Mouse (Mus musculus): ENCODE results near the gene Tbc1d30.
"Not testable (repeated sequence)": the region's sequence is repeated elsewhere in the genome, so short reads cannot be mapped to it uniquely, and the experiment has no call there.

Tbc1d30 gene

GRCm38 (mm10) chr10:121364801-121365564 lies 13.9 kb upstream of the Tbc1d30 start, which contains the start of gene Gns:
TSS of gene Gns (plus strand) at chr10:121365090.
- DNase-seq = peak; percentile 92

DNA sequence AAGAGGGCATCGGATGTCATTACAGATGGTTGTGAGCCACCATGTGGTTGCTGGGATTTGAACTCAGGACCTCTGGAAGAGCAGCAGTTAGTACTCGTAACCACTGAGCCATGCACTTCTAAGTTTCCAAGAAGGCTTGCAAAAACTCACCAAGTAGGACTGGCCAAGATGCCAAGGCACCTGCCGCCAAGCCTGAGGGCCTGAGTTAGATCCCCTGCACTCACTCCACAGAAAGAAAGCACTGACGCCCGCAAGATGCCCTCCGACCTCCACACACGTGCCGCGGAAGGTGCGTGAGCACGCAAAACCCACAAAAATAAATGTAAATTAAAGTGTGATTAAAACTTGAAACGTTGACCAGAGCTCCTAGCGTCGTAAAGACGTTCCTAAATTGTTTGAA lies 13.2 kb upstream of the Tbc1d30 start:
- no peak for DNase-seq

DNA sequence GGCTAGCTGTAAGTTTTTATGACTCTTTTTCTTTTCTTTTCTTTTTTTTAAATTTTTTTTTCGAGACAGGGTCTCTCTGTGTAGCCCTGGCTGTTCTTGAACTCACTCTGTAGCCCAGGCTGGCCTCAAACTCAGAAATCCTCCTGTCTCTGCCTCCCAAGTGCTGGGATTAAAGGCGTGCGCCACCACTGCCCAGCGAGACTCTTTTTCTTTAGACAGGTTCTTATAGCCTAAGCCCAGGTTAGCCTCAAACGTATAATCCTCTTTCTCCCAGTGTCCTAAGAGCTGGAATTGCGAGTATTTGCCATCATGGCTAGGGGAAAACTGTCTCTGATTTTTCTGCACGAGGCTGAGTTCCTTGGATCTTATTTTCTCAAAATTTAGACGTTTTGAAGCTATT lies 12.1 kb upstream of the Tbc1d30 start:
- no peak for DNase-seq

GRCm38 (mm10) chr10:121360358-121360757 lies 9.3 kb upstream of the Tbc1d30 start:
- no peak for DNase-seq

- DNase-seq = no peak
Observed at GRCm38 (mm10) chr10:121351692-121352290, 713 bp upstream of the Tbc1d30 start.

DNA sequence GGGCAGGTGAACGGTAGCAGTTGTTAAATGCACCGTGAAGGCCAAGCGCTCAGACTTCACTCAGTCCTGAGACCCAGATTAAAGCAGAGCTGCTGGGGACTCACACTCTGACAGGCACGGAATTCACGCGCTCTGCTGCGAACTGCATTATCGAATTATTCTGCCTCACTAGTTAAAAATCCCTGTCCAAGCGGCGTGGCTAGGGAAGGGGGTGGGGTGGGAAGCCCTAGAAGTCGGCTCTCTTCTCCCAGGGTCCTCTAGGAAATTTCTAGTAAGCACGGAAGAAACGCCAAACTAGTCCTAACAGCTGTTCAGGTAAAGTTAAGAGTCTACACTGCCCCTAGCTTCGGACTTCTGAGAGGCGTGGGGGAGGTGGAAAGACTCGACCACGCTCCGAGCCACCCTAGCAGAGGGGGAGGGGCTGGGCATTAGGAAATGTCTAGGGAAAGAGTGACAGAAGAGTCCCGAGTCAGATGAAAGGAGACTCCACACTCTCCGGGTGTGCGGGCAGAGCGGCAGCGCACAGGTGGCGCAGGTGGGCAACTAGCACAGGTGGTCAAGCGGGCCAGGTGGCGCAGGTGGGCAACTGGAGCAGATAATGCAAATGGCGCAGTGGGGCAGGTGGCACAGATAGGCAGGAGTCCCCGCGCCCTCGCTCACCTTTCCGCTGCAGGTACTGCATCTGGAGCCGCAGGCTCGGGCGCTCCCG lies 567 bp downstream of the Tbc1d30 start:
- DNase-seq = peak; percentile 25

- no peak for DNase-seq
Observed at GRCm38 (mm10) chr10:121349244-121349643, 1.8 kb downstream of the Tbc1d30 start.

- DNase-seq = no peak
Observed at GRCm38 (mm10) chr10:121343867-121344266, 7.2 kb downstream of the Tbc1d30 start.

DNA sequence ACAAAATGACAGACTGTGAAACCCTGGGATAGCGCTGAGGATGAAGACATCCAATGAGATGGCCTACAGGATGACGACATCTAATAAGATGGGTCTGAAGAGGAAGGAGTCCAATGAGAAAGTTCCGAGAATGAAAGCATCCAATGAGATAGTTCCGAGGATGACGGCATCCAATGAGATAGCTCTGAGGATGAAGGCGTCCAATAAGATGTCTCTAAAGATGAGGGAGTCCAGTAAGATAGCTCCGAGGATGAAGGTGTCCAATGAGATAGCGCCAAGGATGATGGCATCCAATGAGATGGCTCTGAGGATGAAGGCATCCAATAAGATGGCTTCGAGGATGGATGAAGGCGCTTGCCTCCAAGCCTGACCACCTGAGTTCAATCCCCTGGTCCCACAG lies 8.8 kb downstream of the Tbc1d30 start:
- no peak for DNase-seq

GRCm38 (mm10) chr10:121340754-121341593 lies 10.1 kb downstream of the Tbc1d30 start:
- DNase-seq = no peak

GRCm38 (mm10) chr10:121336536-121336935 lies 14.5 kb downstream of the Tbc1d30 start:
- not testable (repeated sequence) for DNase-seq

GRCm38 (mm10) chr10:121334576-121334975 lies 16.5 kb downstream of the Tbc1d30 start:
- peak; percentile 86 for DNase-seq

GRCm38 (mm10) chr10:121330940-121331339 lies 20.1 kb downstream of the Tbc1d30 start:
- peak; percentile 86 for DNase-seq

GRCm38 (mm10) chr10:121329586-121329985 lies 21.5 kb downstream of the Tbc1d30 start:
- no peak for DNase-seq

GRCm38 (mm10) chr10:121326167-121326566 lies 24.9 kb downstream of the Tbc1d30 start:
- no peak for DNase-seq

GRCm38 (mm10) chr10:121323493-121323892 lies 27.6 kb downstream of the Tbc1d30 start:
- no peak for DNase-seq

DNA sequence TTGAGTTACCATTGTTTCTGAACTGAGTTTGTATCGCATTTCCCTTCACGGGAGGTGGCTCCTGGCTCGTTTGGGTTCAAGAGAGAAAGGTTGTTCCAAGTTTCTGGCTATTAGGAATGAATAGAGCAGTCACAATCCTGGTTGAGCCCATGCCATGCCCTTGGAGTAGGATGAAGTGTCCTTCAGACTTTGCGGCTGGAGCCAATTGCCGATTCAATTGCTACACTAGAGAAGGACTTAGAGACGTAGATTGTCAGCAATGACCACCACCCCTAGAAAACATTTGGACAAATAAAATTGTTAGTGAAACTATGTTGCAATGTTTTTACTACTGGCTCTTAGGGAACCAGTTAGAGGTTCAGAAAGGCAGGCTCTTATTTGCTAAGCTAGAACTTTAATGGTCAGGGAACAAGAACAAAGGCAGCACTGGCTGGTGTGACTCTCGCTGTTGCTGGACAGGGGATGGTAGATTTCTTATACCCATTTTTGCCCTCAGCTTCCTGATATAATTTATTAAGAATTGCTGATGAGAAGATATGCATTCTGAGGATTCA lies 32.6 kb downstream of the Tbc1d30 start:
- DNase-seq = peak; percentile 32

DNA sequence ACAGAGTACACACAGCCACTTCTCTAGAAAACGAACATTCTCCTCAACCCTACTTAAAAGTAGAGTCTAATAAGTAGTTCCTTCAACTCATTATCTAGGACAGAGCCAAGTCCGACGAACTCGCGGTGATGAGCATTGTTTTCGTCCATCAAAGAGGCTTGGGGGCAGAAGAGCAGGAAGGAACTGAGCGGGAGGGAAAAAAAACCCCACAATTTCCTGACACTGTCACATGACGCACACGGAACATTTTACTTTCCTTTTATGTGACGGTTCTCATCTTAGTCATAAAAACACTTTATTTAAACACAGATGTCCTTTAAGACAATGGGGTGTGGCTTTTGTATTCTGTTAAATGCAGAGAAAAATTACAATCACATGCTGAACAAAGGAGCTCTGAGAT lies 34.7 kb downstream of the Tbc1d30 start:
- DNase-seq = no peak

DNA sequence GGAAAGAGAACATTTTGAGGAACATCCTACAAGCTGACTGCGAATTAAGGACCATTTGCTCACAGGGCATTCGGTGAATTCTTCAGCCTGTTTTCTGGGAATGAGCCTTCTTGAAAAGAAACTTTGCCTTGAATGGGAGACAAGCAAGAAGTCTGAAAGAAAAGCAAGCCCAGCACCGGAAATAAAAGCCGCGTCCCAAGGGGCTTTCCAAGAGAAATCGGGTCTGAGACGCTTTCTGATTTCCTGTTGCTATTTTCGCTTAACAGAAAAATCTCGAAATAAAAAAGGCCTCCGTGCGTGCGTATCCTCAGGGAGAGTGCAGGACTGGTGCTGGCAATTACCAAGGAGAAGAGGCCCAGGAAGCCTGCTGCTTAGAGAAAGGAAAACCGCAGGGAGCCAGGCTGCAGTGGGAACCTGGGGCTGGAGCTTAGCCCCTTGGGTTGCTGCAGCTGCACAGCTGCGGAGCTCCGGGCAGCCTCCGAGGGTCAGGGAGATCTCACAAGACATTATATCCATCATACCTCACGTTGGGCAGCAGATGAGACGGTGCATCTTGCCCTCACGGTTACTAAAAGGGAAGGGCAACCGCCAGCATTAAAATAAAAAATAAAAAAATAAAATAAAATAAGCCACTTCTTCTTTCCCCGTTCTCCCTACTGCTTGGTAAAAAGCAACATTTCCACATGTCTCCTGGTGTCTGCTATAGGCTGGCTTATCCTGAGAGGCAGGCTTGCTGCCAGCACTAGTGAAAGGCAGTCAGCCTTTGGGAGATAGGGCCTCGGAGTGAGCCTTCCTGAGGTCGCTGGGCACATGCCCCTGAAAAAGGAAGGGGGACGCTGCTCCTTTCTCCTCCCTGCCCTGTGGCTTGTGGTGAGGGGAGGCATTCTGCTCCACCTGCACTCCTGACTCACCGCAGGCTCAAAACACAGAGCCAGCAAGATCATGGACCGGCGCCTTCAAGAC lies 35.5 kb downstream of the Tbc1d30 start:
- DNase-seq = no peak

DNA sequence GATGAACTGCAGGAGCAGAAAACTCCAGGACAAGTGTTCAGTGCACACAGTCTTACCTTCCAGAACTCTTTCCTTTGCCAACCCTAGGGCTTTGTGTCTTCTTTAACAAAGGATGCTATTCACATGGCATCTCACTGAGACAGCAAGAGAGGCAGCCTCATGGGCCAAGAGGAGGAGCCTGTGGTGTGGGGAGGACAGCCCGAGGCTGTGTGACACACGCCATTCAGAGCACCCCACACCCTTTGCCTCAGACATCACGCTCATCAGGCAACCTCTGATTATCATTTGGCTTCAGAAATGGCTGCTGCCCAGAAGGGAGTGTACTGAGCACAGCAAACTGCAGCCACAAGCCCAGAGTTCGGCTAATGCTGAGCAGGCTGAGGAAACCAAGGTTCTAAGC lies 36.9 kb downstream of the Tbc1d30 start:
- DNase-seq = no peak

DNA sequence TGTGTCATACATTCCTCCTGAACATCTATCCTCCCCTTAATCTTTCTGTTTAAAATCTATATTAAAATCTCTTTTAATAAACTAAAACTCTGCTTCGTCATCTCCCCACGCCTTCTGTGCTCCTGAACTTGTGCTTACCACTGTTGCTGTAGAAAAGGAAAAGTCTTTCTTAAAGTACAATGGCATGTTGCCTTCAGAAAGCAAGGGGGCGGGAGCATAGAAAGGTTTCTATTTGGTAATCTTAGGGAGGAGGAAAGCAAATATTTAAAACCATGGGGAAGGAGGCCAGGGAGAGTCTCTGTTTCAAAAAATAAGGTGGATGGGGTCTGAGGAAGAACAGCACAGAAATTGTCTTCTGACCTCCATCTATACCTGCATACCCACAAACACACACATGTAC lies 38.0 kb downstream of the Tbc1d30 start:
- no peak for DNase-seq

Data from lung, postnatal 14 days (tissue).